Mouse (Mus musculus) forebrain, embryonic 16.5 days (tissue): ENCODE results near the gene 3110082J24Rik. TPM values are rescaled to one million over a fixed set of nuclear protein-coding genes. Genes with fewer than 3 reads are reported as not detected.

Experiments used
- ATAC-seq: fragments of 200-750 bp; cut with Nextera tagmentation; 2 replicates; pipeline ENCODE4 v1.8.0; 2017; ENCODE audit warnings: mild to moderate bottlenecking, moderate library complexity
- H3K27ac ChIP-seq: fragments of 300-500 bp; sonication (generic); 2 replicates; pipeline ENCODE4 v1.5.1; 2014; ENCODE audit warnings: low read length, control low read depth
- H3K27me3 ChIP-seq: fragments of 300-500 bp; sonication (generic); replicated peaks from 2 replicates; pipeline ENCODE4 v1.6.1; 2014; ENCODE audit warnings: low read length; ENCODE audit not compliant: control insufficient read depth, insufficient read depth
- H3K36me3 ChIP-seq: fragments of 300-500 bp; sonication (generic); 2 replicates; pipeline ENCODE4 v1.6.1; 2014; ENCODE audit not compliant: control insufficient read depth, insufficient read depth
- H3K4me1 ChIP-seq: fragments of 300-500 bp; sonication (generic); replicated peaks from 2 replicates; pipeline ENCODE4 v1.6.1; 2014; ENCODE audit warnings: low read length; ENCODE audit not compliant: control insufficient read depth, insufficient read depth
- H3K4me2 ChIP-seq: fragments of 300-500 bp; sonication (generic); 2 replicates; pipeline ENCODE4 v1.6.1; 2014; ENCODE audit warnings: mild to moderate bottlenecking, low read length, control low read depth
- H3K4me3 ChIP-seq: fragments of 300-500 bp; sonication (generic); replicated peaks from 2 replicates; pipeline ENCODE4 v1.5.1; 2014; ENCODE audit warnings: mild to moderate bottlenecking, low read length, control low read depth
- H3K9ac ChIP-seq: fragments of 300-500 bp; sonication (generic); replicated peaks from 2 replicates; pipeline ENCODE4 v1.6.1; 2014; ENCODE audit warnings: low read depth, low read length, control low read depth
- H3K9me3 ChIP-seq: fragments of 300-500 bp; sonication (generic); 2 replicates; pipeline ENCODE4 v1.6.1; 2016; ENCODE audit warnings: low read length; ENCODE audit not compliant: control insufficient read depth
- WGBS: fragments of 180-500 bp; shearing (Covaris S2); extraction: QIAGEN DNeasy Blood & Tissue Kit; methylation state at CpG from one replicate; pipeline ENCODE4 v1.1.7; 2014; 5-methylcytosine and 5-hydroxymethylcytosine counted together
- polyA plus RNA-seq: library from polyadenylated mRNA; unstranded; fragments of >200 nt; fragmentation: Nextera tagmentation; extraction: Ambion mirVana; gene quantifications from 2 replicates; pipeline ENCODE4 v1.2.1, GENCODE M21; 2015

The 3110082J24Rik gene
- polyA plus RNA-seq, result 2.8 TPM in 2 replicates

GRCm38 (mm10) chr5:30105668-30106300 is at the start of gene 3110082J24Rik:
Gene 3110082J24Rik (minus strand): TSS chr5:30106086.
- H3K36me3 ChIP-seq, result no peaks in the 10 kb centered on the region
- ATAC-seq, result peak; percentile 73
- H3K9ac ChIP-seq, result peak within 1 kb of the TSS; percentile 73
- H3K4me2 ChIP-seq, result peak within 1 kb of the TSS; percentile 76
- H3K27me3 ChIP-seq, result no peaks in the 10 kb centered on the region
- under 1% methylated on average over 29 of the region's 29 CpGs for WGBS
- peak within 1 kb of the TSS; percentile 61 for H3K27ac ChIP-seq
- H3K9me3 ChIP-seq, result no peaks in the 10 kb centered on the region
- H3K4me3 ChIP-seq, result peak within 1 kb of the TSS; percentile 63
- H3K4me1 ChIP-seq, result peaks cover 44% of the 10 kb centered on the region

- Histone ChIP-seq H3K9me3 (no peaks in the 10 kb centered on the region), H3K9ac (peak overlapping the region; percentile 80), H3K4me2 (peak overlapping the region; percentile 94), H3K27me3 (no peaks in the 10 kb centered on the region), H3K4me1 (peaks cover 22% of the 10 kb centered on the region), H3K27ac (peak overlapping the region; percentile 80), H3K36me3 (no peaks in the 10 kb centered on the region), H3K4me3 (peak overlapping the region; percentile 73)
- peak; percentile 61 for ATAC-seq
- 0% methylated on average over 31 of the region's 31 CpGs for WGBS
Observed at GRCm38 (mm10) chr5:30155395-30155792, 49.5 kb upstream of the 3110082J24Rik start.

- WGBS, result under 1% methylated on average over 52 of the region's 53 CpGs
- peaks cover 22% of the 10 kb centered on the region for H3K4me1 ChIP-seq
Observed at GRCm38 (mm10) chr5:30154474-30155394, 48.8 kb upstream of the 3110082J24Rik start, which contains the start of the genes Hadha and Hadhb. Gene Hadha (minus strand): TSS chr5:30155162. Gene Hadhb (plus strand): TSS chr5:30155248.

GRCm38 (mm10) chr5:30154013-30154412 is 48.1 kb upstream of the 3110082J24Rik start:
- peak overlapping the region; percentile 73 for H3K4me3 ChIP-seq
- ATAC-seq, result no peak
- H3K9ac ChIP-seq, result peak overlapping the region; percentile 80
- H3K27ac ChIP-seq, result no peak overlapping the region
- peaks cover 22% of the 10 kb centered on the region for H3K4me1 ChIP-seq
- peak overlapping the region; percentile 94 for H3K4me2 ChIP-seq
- no peaks in the 10 kb centered on the region for H3K9me3 ChIP-seq
- WGBS, result 20% methylated on average over 4 of the region's 4 CpGs
- H3K36me3 ChIP-seq, result no peaks in the 10 kb centered on the region
- H3K27me3 ChIP-seq, result no peaks in the 10 kb centered on the region

More at GRCm38 (mm10) chr5:30154474-30155394, 48.8 kb upstream of the 3110082J24Rik start, which contains the start of the genes Hadha and Hadhb:
- ATAC-seq, result peak; percentile 94
- H3K27me3 ChIP-seq, result no peaks in the 10 kb centered on the region
- peak within 1 kb of the TSS; percentile 80 for H3K27ac ChIP-seq
- no peaks in the 10 kb centered on the region for H3K36me3 ChIP-seq
- H3K4me2 ChIP-seq, result peak within 1 kb of the TSS; percentile 94
- H3K4me3 ChIP-seq, result peak within 1 kb of the TSS; percentile 73
- peak within 1 kb of the TSS; percentile 80 for H3K9ac ChIP-seq
- no peaks in the 10 kb centered on the region for H3K9me3 ChIP-seq

GRCm38 (mm10) chr5:30153222-30153621 is 47.3 kb upstream of the 3110082J24Rik start:
- Histone ChIP-seq H3K4me2 (no peak overlapping the region), H3K4me3 (no peak overlapping the region), H3K27me3 (no peaks in the 10 kb centered on the region), H3K9ac (no peak overlapping the region), H3K36me3 (no peaks in the 10 kb centered on the region), H3K9me3 (no peaks in the 10 kb centered on the region), H3K27ac (no peak overlapping the region), H3K4me1 (peaks cover 22% of the 10 kb centered on the region)
- WGBS, result 90% methylated on average over 2 of the region's 2 CpGs
- no peak for ATAC-seq

- Histone ChIP-seq H3K9ac (no peak overlapping the region), H3K4me2 (no peak overlapping the region), H3K27me3 (no peaks in the 10 kb centered on the region), H3K4me1 (peaks cover 22% of the 10 kb centered on the region), H3K36me3 (no peaks in the 10 kb centered on the region), H3K4me3 (no peak overlapping the region), H3K27ac (no peak overlapping the region), H3K9me3 (no peaks in the 10 kb centered on the region)
- ATAC-seq, result no peak
- 55% methylated on average over 1 of the region's 1 CpGs for WGBS
Observed at GRCm38 (mm10) chr5:30152413-30152812, 46.5 kb upstream of the 3110082J24Rik start.

GRCm38 (mm10) chr5:30152007-30152406 is 46.1 kb upstream of the 3110082J24Rik start:
- H3K27ac ChIP-seq, result no peak overlapping the region
- no peaks in the 10 kb centered on the region for H3K27me3 ChIP-seq
- H3K36me3 ChIP-seq, result no peaks in the 10 kb centered on the region
- no peak overlapping the region for H3K4me2 ChIP-seq
- ATAC-seq, result no peak
- peaks cover 22% of the 10 kb centered on the region for H3K4me1 ChIP-seq
- H3K4me3 ChIP-seq, result no peak overlapping the region
- no peak overlapping the region for H3K9ac ChIP-seq
- H3K9me3 ChIP-seq, result no peaks in the 10 kb centered on the region
- 28% methylated on average over 4 of the region's 4 CpGs for WGBS

GRCm38 (mm10) chr5:30148133-30148920 is 42.4 kb upstream of the 3110082J24Rik start:
- Histone ChIP-seq H3K4me1 (peaks cover 6% of the 10 kb centered on the region), H3K9ac (no peak overlapping the region), H3K9me3 (no peaks in the 10 kb centered on the region), H3K4me3 (no peak overlapping the region), H3K36me3 (peaks cover 22% of the 10 kb centered on the region), H3K4me2 (no peak overlapping the region), H3K27me3 (no peaks in the 10 kb centered on the region), H3K27ac (no peak overlapping the region)
- WGBS, result 84% methylated on average over 5 of the region's 5 CpGs
- ATAC-seq, result no peak
